Mouse (Mus musculus) hindbrain, embryonic 12.5 days (tissue): ENCODE data around the gene Ctsl. TPM values are rescaled to one million over a fixed set of nuclear protein-coding genes. Genes with fewer than 3 reads are reported as not detected.

ENCODE experiments used
- ATAC-seq: fragments of 200-750 bp; cut with Nextera tagmentation; 2 replicates; pipeline ENCODE4 v1.8.0; 2017; ENCODE audit warnings: moderate TSS enrichment; ENCODE audit not compliant: low FRiP score
- H3K27ac ChIP-seq: fragments of 300-500 bp; sonication (generic); 2 replicates; pipeline ENCODE4 v1.5.1; 2016; ENCODE audit warnings: mild to moderate bottlenecking
- H3K27me3 ChIP-seq: fragments of 300-500 bp; sonication (generic); 2 replicates; pipeline ENCODE4 v1.6.1; 2016; ENCODE audit warnings: mild to moderate bottlenecking
- H3K36me3 ChIP-seq: fragments of 300-500 bp; sonication (generic); 2 replicates; pipeline ENCODE4 v1.6.1; 2016; ENCODE audit warnings: mild to moderate bottlenecking
- H3K4me1 ChIP-seq: fragments of 300-500 bp; sonication (generic); 2 replicates; pipeline ENCODE4 v1.6.1; 2016
- H3K4me2 ChIP-seq: fragments of 300-500 bp; sonication (generic); replicated peaks from 2 replicates; pipeline ENCODE4 v1.6.1; 2016; ENCODE audit warnings: mild to moderate bottlenecking
- H3K4me3 ChIP-seq: fragments of 300-500 bp; sonication (generic); 2 replicates; pipeline ENCODE4 v1.5.1; 2016; ENCODE audit warnings: mild to moderate bottlenecking
- H3K9ac ChIP-seq: fragments of 300-500 bp; sonication (generic); 2 replicates; pipeline ENCODE4 v1.6.1; 2016; ENCODE audit warnings: mild to moderate bottlenecking, moderate library complexity
- H3K9me3 ChIP-seq: fragments of 300-500 bp; sonication (generic); replicated peaks from 2 replicates; pipeline ENCODE4 v1.6.1; 2016; ENCODE audit warnings: mild to moderate bottlenecking
- WGBS: fragments of 180-500 bp; shearing (Covaris S2); methylation state at CpG from one replicate; pipeline ENCODE4 v1.1.7; 2016; 5-methylcytosine and 5-hydroxymethylcytosine counted together
- polyA plus RNA-seq: library from polyadenylated mRNA; unstranded; fragments of >200 nt; fragmentation: Nextera tagmentation; extraction: Ambion mirVana; gene quantifications from 2 replicates; pipeline ENCODE4 v1.2.1, GENCODE M21; 2016

The Ctsl gene
- polyA plus RNA-seq, 1 experiment from 2014 or later = 111 TPM

- Histone ChIP-seq H3K4me1 (peaks cover 7% of the 10 kb centered on the region), H3K27ac (no peak overlapping the region), H3K4me3 (no peak overlapping the region), H3K4me2 (peak overlapping the region; percentile 81), H3K36me3 (peaks cover 41% of the 10 kb centered on the region), H3K27me3 (no peaks in the 10 kb centered on the region), H3K9me3 (no peaks in the 10 kb centered on the region), H3K9ac (no peak overlapping the region)
- no peak for ATAC-seq
- WGBS = 88% methylated on average over 1 of the region's 1 CpGs
Measured at GRCm38 (mm10) chr13:64368596-64368995, 2.1 kb downstream of the Ctsl start.

GRCm38 (mm10) chr13:64367615-64368014, 3.1 kb downstream of the Ctsl start:
- Histone ChIP-seq H3K4me2 (no peak overlapping the region), H3K27ac (no peak overlapping the region), H3K4me1 (peaks cover 7% of the 10 kb centered on the region), H3K36me3 (peaks cover 45% of the 10 kb centered on the region), H3K4me3 (no peak overlapping the region), H3K9me3 (no peaks in the 10 kb centered on the region), H3K9ac (no peak overlapping the region), H3K27me3 (no peaks in the 10 kb centered on the region)
- 92% methylated on average over 5 of the region's 5 CpGs for WGBS
- no peak for ATAC-seq

GRCm38 (mm10) chr13:64365326-64365725, 5.4 kb downstream of the Ctsl start:
- Histone ChIP-seq H3K9me3 (no peaks in the 10 kb centered on the region), H3K36me3 (peaks cover 50% of the 10 kb centered on the region), H3K4me3 (no peak overlapping the region), H3K9ac (no peak overlapping the region), H3K27ac (no peak overlapping the region), H3K4me1 (peaks cover 7% of the 10 kb centered on the region), H3K27me3 (no peaks in the 10 kb centered on the region), H3K4me2 (no peak overlapping the region)
- ATAC-seq = no peak

- Histone ChIP-seq H3K36me3 (peaks cover 50% of the 10 kb centered on the region), H3K4me1 (peaks cover 7% of the 10 kb centered on the region), H3K9ac (no peak overlapping the region), H3K4me3 (no peak overlapping the region), H3K27me3 (no peaks in the 10 kb centered on the region), H3K4me2 (no peak overlapping the region), H3K27ac (no peak overlapping the region), H3K9me3 (no peaks in the 10 kb centered on the region)
- 78% methylated on average over 2 of the region's 2 CpGs for WGBS
- ATAC-seq = no peak
Measured at GRCm38 (mm10) chr13:64364258-64364657, 6.4 kb downstream of the Ctsl start.

- H3K36me3 ChIP-seq = peaks cover 41% of the 10 kb centered on the region
- H3K4me1 ChIP-seq = no peaks in the 10 kb centered on the region
- H3K9ac ChIP-seq = no peak overlapping the region
- H3K4me3 ChIP-seq = no peak overlapping the region
- no peak overlapping the region for H3K4me2 ChIP-seq
- no peak overlapping the region for H3K27ac ChIP-seq
- no peaks in the 10 kb centered on the region for H3K9me3 ChIP-seq
- no peaks in the 10 kb centered on the region for H3K27me3 ChIP-seq
- ATAC-seq = no peak
- WGBS = 88% methylated on average over 6 of the region's 6 CpGs
Measured at GRCm38 (mm10) chr13:64362139-64362538, 8.6 kb downstream of the Ctsl start.

GRCm38 (mm10) chr13:64361020-64361419, 9.7 kb downstream of the Ctsl start:
- H3K9me3 ChIP-seq = no peaks in the 10 kb centered on the region
- H3K36me3 ChIP-seq = peaks cover 30% of the 10 kb centered on the region
- no peak overlapping the region for H3K4me2 ChIP-seq
- H3K4me3 ChIP-seq = no peak overlapping the region
- 89% methylated on average over 3 of the region's 3 CpGs for WGBS
- no peak for ATAC-seq
- H3K4me1 ChIP-seq = no peaks in the 10 kb centered on the region
- no peak overlapping the region for H3K27ac ChIP-seq
- no peak overlapping the region for H3K9ac ChIP-seq
- H3K27me3 ChIP-seq = no peaks in the 10 kb centered on the region

- H3K9me3 ChIP-seq = no peaks in the 10 kb centered on the region
- WGBS = 95% methylated on average over 3 of the region's 3 CpGs
- no peaks in the 10 kb centered on the region for H3K4me1 ChIP-seq
- H3K4me3 ChIP-seq = no peak overlapping the region
- no peaks in the 10 kb centered on the region for H3K27me3 ChIP-seq
- H3K4me2 ChIP-seq = no peak overlapping the region
- H3K36me3 ChIP-seq = peaks cover 18% of the 10 kb centered on the region
- H3K9ac ChIP-seq = no peak overlapping the region
- no peak for ATAC-seq
- no peak overlapping the region for H3K27ac ChIP-seq
Measured at GRCm38 (mm10) chr13:64359702-64360101, 11.0 kb downstream of the Ctsl start.

- Histone ChIP-seq H3K4me1 (no peaks in the 10 kb centered on the region), H3K36me3 (peaks cover 8% of the 10 kb centered on the region; the same call in 1 of the 2 replicates), H3K9ac (no peak overlapping the region), H3K9me3 (no peaks in the 10 kb centered on the region), H3K27ac (no peak overlapping the region), H3K4me2 (no peak overlapping the region), H3K27me3 (no peaks in the 10 kb centered on the region), H3K4me3 (no peak overlapping the region)
- no peak for ATAC-seq
- 91% methylated on average over 1 of the region's 1 CpGs for WGBS
Measured at GRCm38 (mm10) chr13:64358476-64358875, 12.2 kb downstream of the Ctsl start.

GRCm38 (mm10) chr13:64357389-64357788, 13.3 kb downstream of the Ctsl start:
- H3K4me1 ChIP-seq = no peaks in the 10 kb centered on the region
- no peak for ATAC-seq
- WGBS = 83% methylated on average over 5 of the region's 5 CpGs
- H3K9me3 ChIP-seq = no peaks in the 10 kb centered on the region
- H3K4me2 ChIP-seq = no peak overlapping the region
- no peak overlapping the region for H3K4me3 ChIP-seq
- 0 out of 2 replicates have a peak, but pooled peaks cover 5% of the 10 kb centered on the region for H3K36me3 ChIP-seq
- H3K27me3 ChIP-seq = no peaks in the 10 kb centered on the region
- no peak overlapping the region for H3K27ac ChIP-seq
- no peak overlapping the region for H3K9ac ChIP-seq

GRCm38 (mm10) chr13:64349474-64349873, 21.2 kb downstream of the Ctsl start:
- Histone ChIP-seq H3K36me3 (no peaks in the 10 kb centered on the region), H3K27me3 (no peaks in the 10 kb centered on the region; the same call in 1 of the 2 replicates), H3K9ac (no peak overlapping the region), H3K4me1 (no peaks in the 10 kb centered on the region), H3K27ac (no peak overlapping the region), H3K4me2 (no peak overlapping the region), H3K9me3 (no peaks in the 10 kb centered on the region), H3K4me3 (no peak overlapping the region)
- ATAC-seq = no peak
- WGBS = 74% methylated on average over 2 of the region's 2 CpGs

GRCm38 (mm10) chr13:64344082-64344501, 26.6 kb downstream of the Ctsl start:
- no peak overlapping the region for H3K27ac ChIP-seq
- peak overlapping the region; percentile 57 for H3K9ac ChIP-seq
- H3K4me3 ChIP-seq = peak overlapping the region; percentile 49
- peak overlapping the region; percentile 72 for H3K4me2 ChIP-seq
- no peaks in the 10 kb centered on the region for H3K36me3 ChIP-seq
- no peaks in the 10 kb centered on the region for H3K9me3 ChIP-seq
- 2% methylated on average over 9 of the region's 9 CpGs for WGBS
- ATAC-seq = peak; percentile 81
- H3K4me1 ChIP-seq = 0 out of 2 replicates have a peak, but pooled peaks cover 2% of the 10 kb centered on the region
- H3K27me3 ChIP-seq = no peaks in the 10 kb centered on the region

GRCm38 (mm10) chr13:64343598-64343997, 27.1 kb downstream of the Ctsl start:
- Histone ChIP-seq H3K27ac (no peak overlapping the region), H3K9me3 (no peaks in the 10 kb centered on the region), H3K36me3 (no peaks in the 10 kb centered on the region), H3K4me3 (peak overlapping the region; percentile 49), H3K4me1 (0 out of 2 replicates have a peak, but pooled peaks cover 2% of the 10 kb centered on the region), H3K4me2 (peak overlapping the region; percentile 72), H3K27me3 (no peaks in the 10 kb centered on the region), H3K9ac (peak overlapping the region; percentile 57)
- ATAC-seq = 0 out of 2 replicates have a peak, but pooled peaks have one; percentile 28
- 24% methylated on average over 10 of the region's 10 CpGs for WGBS

GRCm38 (mm10) chr13:64335546-64336132, 35.1 kb downstream of the Ctsl start:
- no peak overlapping the region for H3K4me2 ChIP-seq
- H3K4me3 ChIP-seq = no peak overlapping the region
- H3K36me3 ChIP-seq = no peaks in the 10 kb centered on the region
- H3K9me3 ChIP-seq = no peaks in the 10 kb centered on the region
- no peak overlapping the region for H3K9ac ChIP-seq
- H3K27me3 ChIP-seq = no peaks in the 10 kb centered on the region
- H3K27ac ChIP-seq = no peak overlapping the region
- H3K4me1 ChIP-seq = no peaks in the 10 kb centered on the region
- ATAC-seq = no peak
- 71% methylated on average over 4 of the region's 4 CpGs for WGBS
